In the genomic region with DNA sequence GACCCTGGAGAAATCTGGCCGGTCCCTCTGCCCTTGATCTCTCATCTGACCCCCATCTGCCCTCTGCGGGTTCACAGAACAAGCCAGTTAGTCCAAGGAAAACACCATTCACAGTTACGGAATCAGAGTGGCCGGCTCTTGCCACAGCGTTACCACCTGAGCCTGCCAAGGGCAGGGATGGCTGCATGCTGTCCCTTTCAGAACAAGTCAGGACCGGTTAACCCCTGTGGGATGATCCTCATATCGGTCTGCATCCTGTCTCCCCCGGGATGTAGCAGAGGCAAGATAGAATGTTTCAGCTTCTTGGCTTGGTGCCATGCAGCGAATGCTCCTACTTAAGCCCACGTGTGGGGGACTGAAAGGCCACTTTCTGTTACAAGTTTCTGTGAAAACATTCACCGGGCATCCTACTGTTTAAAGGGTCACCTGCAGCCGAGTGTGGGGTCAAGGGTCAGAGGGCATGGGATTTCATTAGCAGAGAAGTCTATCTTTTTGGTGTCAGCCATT, we compare ENCODE assay signal across 8 mouse cellular contexts. TPM values are rescaled to one million over a fixed set of nuclear protein-coding genes. Genes with fewer than 3 reads are reported as not detected.
DNase-seq lines count a peak whose midpoint lies in the region; ATAC-seq lines count a peak whose summit lies in the region.

No protein-coding gene starts in this region.

- peaks cover 47% of the 10 kb centered on the region for H3K27me3 ChIP-seq in lung, embryonic 15.5 days
- H3K27me3 ChIP-seq in hindbrain, embryonic 10.5 days (ENCODE audit: insufficient read depth, poor library complexity, severe bottlenecking), result peaks cover 98% of the 10 kb centered on the region
- H3K27me3 ChIP-seq in stomach, embryonic 15.5 days (replicated peaks), result peaks cover 23% of the 10 kb centered on the region

- peaks cover 17% of the 10 kb centered on the region for H3K4me1 ChIP-seq in lung, embryonic 15.5 days
- peaks cover 35% of the 10 kb centered on the region for H3K4me1 ChIP-seq in hindbrain, embryonic 10.5 days (replicated peaks)
- H3K4me1 ChIP-seq in stomach, embryonic 15.5 days, result peaks cover 28% of the 10 kb centered on the region; the same call in 1 of the 2 replicates

- peak overlapping the region; percentile 68 for H3K4me2 ChIP-seq in lung, embryonic 15.5 days
- H3K4me2 ChIP-seq in stomach, embryonic 15.5 days, result peak overlapping the region; percentile 88

- WGBS in lung, embryonic 15.5 days, result 5% methylated on average over 12 of the region's 12 CpGs
- 11% methylated on average over 12 of the region's 12 CpGs for WGBS in hindbrain, embryonic 10.5 days
- 16% methylated on average over 12 of the region's 12 CpGs for WGBS in stomach, embryonic 15.5 days

- ATAC-seq in lung, embryonic 15.5 days (ENCODE audit: borderline replicate concordance, extremely low read depth, low FRiP score, low TSS enrichment), result no peak
- ATAC-seq in stomach, embryonic 15.5 days (ENCODE audit: insufficient read depth, low FRiP score, low read depth), result no peak

- peak overlapping the region; percentile 44 for H3K27ac ChIP-seq in lung, embryonic 15.5 days
- H3K27ac ChIP-seq in hindbrain, embryonic 10.5 days, result 0 out of 2 replicates have a peak overlapping the region, but pooled peaks have one; percentile 23
- H3K27ac ChIP-seq in stomach, embryonic 15.5 days, result no peak overlapping the region

- intact Hi-C loops in left cerebral cortex, postnatal 4 days (cut with DNase I), result loop anchor here (5.0 kb wide), 1 partner anchor 84 kb away; no protein-coding TSS in a partner anchor

- H3K9ac ChIP-seq in lung, embryonic 15.5 days, result peak overlapping the region; percentile 4; the same call in 1 of the 2 replicates
- H3K9ac ChIP-seq in stomach, embryonic 15.5 days, result no peak overlapping the region

- no peaks in the 10 kb centered on the region for H3K36me3 ChIP-seq in lung, embryonic 15.5 days
- no peaks in the 10 kb centered on the region for H3K36me3 ChIP-seq in hindbrain, embryonic 10.5 days
- H3K36me3 ChIP-seq in stomach, embryonic 15.5 days, result no peaks in the 10 kb centered on the region

- no peaks in the 10 kb centered on the region for H3K9me3 ChIP-seq in lung, embryonic 15.5 days
- no peaks in the 10 kb centered on the region for H3K9me3 ChIP-seq in hindbrain, embryonic 10.5 days
- no peaks in the 10 kb centered on the region for H3K9me3 ChIP-seq in stomach, embryonic 15.5 days

- DNase-seq in lung, postnatal 36 days, result no peak
- peak; percentile 43 for DNase-seq in hindbrain, embryonic 10.5 days (ENCODE audit: low spot score)
- DNase-seq in kidney, postnatal 4 days, result peak; percentile 62 to 71
- no peak for DNase-seq in layer of hippocampus, adult 11-12 months (ENCODE audit: low spot score)
- DNase-seq in T-cell, adult 2 months (ENCODE audit: low spot score), result no peak
- DNase-seq in left cerebral cortex, postnatal 4 days, result no peak

- H3K4me3 ChIP-seq in lung, embryonic 15.5 days, result peak overlapping the region; percentile 51; the same call in 1 of the 2 replicates
- 0 out of 2 replicates have a peak overlapping the region, but pooled peaks have one; percentile 67 for H3K4me3 ChIP-seq in hindbrain, embryonic 10.5 days
- H3K4me3 ChIP-seq in stomach, embryonic 15.5 days (replicated peaks), result peak overlapping the region; percentile 69

RNA-seq across cellular contexts. Expression of a gene that starts 2.8 kb away (rescaled TPM):
- 4.6 and 4.7 TPM in 2 replicates for polyA plus RNA-seq in lung, embryonic 15.5 days (2015; fragmentation: Nextera tagmentation; extraction: Ambion mirVana)
- 0.33 and 0.46 TPM in 2 replicates for polyA plus RNA-seq in hindbrain, embryonic 10.5 days (2016; fragmentation: Nextera tagmentation; extraction: Ambion mirVana)
- polyA plus RNA-seq in stomach, embryonic 15.5 days (2015; fragmentation: Nextera tagmentation; extraction: Ambion mirVana), result 5.2 and 7.1 TPM in 2 replicates
- 10 to 100 TPM in 1 of 2 experiments, 1 to 10 TPM in 1; 9.4 to 13.1 TPM for total RNA-seq in left cerebral cortex, postnatal 4 days (2021)

Comparison
In these comparisons a context has a peak if more than half of its experiments do, and no peak if none do; other contexts are left out.
1. DNase-seq: peak in hindbrain, embryonic 10.5 days (single experiment) and kidney, postnatal 4 days (2 of 2); none in lung, postnatal 36 days (single experiment), layer of hippocampus, adult 11-12 months (single experiment), T-cell, adult 2 months (single experiment) and left cerebral cortex, postnatal 4 days (single experiment).
2. Peak in every context shown above with its lines, with median percentiles within 50 percentile points of each other: H3K4me3 ChIP-seq.